Mouse (Mus musculus): Measurements from ENCODE around the gene Olfr458.

The Olfr458 gene

DNA sequence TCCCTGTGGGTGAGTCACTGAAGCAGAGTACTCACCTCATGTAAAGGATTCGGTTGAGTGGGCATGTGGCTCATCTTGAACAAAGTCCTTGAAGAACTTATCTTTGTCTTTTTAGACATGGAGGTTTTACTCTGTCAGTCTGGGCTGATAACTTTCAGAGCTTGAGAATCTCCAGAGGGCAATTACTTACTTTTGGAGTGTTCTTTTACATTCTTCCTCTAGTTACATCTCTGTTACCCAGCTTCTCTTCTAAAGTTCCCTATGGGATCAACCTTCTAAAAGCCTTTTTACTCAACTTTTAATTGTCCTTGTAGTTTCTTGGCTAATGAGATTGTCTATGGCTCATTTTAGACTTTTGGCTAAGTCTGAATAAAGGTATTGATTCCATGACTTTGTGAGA, at the start of gene Olfr458:
Gene Olfr458, minus strand, starts transcription at position 101 of the 400 bp plus-strand sequence.
- no peak for TF ChIP-seq GATA4 (IDR thresholded peaks at IDR 0.05; ENCODE audit: insufficient replicate concordance, low read length)

- no peak for TF ChIP-seq GATA4 (IDR thresholded peaks at IDR 0.05; ENCODE audit: insufficient replicate concordance, low read length)
Measured at GRCm38 (mm10) chr6:42513461-42513860, 48.5 kb upstream of the Olfr458 start.

GRCm38 (mm10) chr6:42509311-42509710, 44.3 kb upstream of the Olfr458 start:
- TF ChIP-seq GATA4 (IDR thresholded peaks at IDR 0.05; ENCODE audit: insufficient replicate concordance, low read length): no peak

DNA sequence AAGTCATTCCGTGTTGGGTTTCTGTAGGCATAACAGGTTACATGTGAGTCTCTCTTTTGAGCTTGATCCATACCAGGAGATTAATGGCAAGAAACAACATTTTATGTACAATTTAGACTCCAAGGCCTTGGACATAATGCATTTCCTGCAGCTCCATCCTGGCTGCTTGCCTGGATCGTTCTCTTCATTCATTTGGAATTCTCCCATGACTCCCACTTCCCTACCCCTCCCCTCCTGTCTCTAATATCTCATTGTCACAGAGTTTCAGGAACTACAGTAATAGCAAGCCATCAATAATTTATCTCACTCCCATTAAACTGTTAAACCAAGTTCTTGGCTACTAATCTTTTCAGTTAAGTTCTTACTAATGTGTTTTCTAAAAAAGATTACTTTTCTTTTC, 38.5 kb upstream of the Olfr458 start:
- TF ChIP-seq GATA4 (IDR thresholded peaks at IDR 0.05; ENCODE audit: insufficient replicate concordance, low read length): no peak

DNA sequence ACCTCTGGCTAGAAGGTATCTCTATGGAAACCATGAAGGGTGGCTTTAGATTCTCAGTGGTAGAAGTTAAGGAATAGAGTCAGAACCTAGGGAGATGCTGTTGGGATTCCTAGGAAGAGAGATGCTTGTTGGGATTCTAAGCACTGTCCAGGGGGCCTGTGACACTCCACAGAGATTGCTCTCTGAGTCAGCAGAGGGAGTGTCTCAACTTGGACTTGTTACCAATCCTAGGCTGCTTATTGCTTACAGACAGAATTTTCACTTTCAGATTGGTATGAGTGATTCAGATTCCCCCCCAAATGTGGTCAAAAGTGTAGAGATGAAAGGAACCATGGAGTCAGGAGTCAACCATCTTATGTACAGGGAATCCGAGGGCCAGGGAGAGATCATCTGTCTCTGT, 24.7 kb upstream of the Olfr458 start:
- no peak for TF ChIP-seq GATA4 (IDR thresholded peaks at IDR 0.05; ENCODE audit: insufficient replicate concordance, low read length)

DNA sequence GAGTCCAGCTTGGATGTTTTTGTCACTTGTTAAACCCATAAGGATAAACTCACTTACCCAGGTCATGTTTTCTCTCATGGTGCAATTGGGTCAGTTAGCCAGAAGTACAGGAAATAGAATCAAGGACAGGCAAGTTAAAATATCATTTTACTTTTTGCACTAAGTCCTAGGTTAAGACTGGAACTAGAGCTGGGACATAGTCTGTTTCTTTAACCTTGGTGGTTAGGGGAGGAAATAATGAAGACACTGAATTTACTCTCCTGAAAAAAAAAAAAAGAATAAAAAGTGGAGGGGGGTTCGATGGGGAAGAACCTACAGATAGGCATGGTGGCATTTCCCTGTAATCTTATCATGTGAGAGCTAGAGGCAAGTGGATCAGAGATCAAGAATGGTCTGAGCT, 22.1 kb upstream of the Olfr458 start, which contains the start of gene Olfr456:
Gene Olfr456, minus strand, starts transcription at position 101 of the 400 bp plus-strand sequence.
- TF ChIP-seq GATA4 (IDR thresholded peaks at IDR 0.05; ENCODE audit: insufficient replicate concordance, low read length): no peak

DNA sequence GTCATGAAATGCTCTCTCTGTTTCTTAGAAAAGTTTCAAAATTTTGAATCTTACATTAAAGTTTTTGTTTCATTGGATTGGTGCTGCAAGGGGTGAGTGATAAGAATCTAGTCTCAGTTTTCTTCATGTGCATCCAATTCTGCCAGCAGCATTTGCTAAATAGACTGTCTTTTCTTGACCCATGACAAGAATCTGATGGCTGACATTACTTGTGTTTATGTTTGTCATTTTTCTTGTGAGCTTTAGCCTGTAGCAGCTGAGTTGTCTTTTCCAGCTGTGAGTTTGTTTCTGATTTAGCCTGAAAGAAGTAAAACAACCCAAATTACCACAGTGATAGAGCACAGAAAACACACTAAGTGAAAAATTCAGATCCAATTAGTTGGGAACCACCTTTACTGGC, 19.6 kb upstream of the Olfr458 start:
- TF ChIP-seq GATA4 (IDR thresholded peaks at IDR 0.05; ENCODE audit: insufficient replicate concordance, low read length): no peak

- TF ChIP-seq GATA4 (IDR thresholded peaks at IDR 0.05; ENCODE audit: insufficient replicate concordance, low read length): no peak
Measured at GRCm38 (mm10) chr6:42476235-42476634, 11.2 kb upstream of the Olfr458 start, which contains the start of gene Olfr457. Olfr457 (minus strand) TSS chr6:42476335.

DNA sequence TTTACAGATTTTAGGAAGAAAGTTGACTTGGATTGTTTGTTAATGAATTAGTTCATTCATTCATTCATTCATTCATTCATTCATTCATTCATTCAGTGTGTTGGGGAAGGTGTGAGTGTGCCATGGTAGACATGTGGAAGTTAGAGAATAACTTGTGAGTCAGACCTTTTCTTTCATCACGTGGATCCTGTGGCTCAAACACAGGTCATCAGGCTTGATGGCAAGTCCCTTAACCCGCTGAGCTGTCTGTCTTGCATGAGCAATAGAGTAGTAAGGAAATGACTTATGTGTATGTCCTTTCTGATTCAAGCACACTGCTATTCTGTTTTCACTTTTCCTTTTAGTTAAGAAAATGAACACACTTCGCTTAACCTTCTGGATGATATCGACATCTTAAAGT, 5.5 kb upstream of the Olfr458 start:
- TF ChIP-seq GATA4 (IDR thresholded peaks at IDR 0.05; ENCODE audit: insufficient replicate concordance, low read length): no peak

DNA sequence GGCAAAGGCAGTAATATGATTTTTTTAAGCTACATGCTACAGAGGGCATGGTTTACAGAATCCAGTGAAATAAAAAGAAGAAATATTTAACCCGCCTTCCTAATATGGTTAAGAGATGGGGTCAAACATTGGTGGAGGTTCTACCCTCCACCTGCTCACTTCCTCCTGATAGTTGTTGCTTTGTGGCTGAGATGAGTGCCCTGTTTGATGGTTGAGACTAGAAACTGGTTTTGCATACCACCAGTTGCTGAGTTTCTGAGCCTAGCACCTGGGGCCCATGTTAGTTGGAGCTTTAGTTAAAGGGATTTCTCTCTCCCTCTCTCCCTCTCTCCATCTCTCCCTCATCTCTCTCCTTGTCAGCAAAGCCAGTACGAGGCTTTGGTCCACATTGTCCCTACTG, 17.6 kb downstream of the Olfr458 start:
- TF ChIP-seq GATA4 (IDR thresholded peaks at IDR 0.05; ENCODE audit: insufficient replicate concordance, low read length): no peak

- no peak for TF ChIP-seq GATA4 (IDR thresholded peaks at IDR 0.05; ENCODE audit: insufficient replicate concordance, low read length)
Measured at GRCm38 (mm10) chr6:42444491-42444890, 20.5 kb downstream of the Olfr458 start.

- no peak for TF ChIP-seq GATA4 (IDR thresholded peaks at IDR 0.05; ENCODE audit: insufficient replicate concordance, low read length)
Measured at GRCm38 (mm10) chr6:42441395-42441794, 23.6 kb downstream of the Olfr458 start.

- TF ChIP-seq GATA4 (IDR thresholded peaks at IDR 0.05; ENCODE audit: insufficient replicate concordance, low read length): no peak
Measured at GRCm38 (mm10) chr6:42435490-42435889, 29.5 kb downstream of the Olfr458 start.

DNA sequence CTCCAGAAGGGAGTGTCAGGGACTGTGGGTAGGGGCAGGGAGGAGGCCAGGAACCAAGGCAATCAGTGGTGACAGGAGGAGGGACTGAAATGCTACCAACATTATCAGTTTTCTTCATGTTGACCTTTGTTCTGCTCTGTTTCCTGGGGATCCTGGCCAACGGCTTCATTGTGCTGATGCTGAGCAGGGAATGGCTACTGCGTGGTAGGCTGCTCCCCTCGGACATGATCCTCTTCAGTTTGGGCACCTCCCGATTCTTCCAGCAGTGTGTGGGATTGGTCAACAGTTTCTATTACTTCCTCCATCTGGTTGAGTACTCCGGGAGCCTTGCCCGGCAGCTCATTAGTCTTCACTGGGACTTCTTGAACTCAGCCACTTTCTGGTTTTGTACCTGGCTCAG, 30.6 kb downstream of the Olfr458 start, which contains the start of gene Tas2r126:
Gene Tas2r126, plus strand, starts transcription at position 90 of the 400 bp plus-strand sequence.
- no peak for TF ChIP-seq GATA4 (IDR thresholded peaks at IDR 0.05; ENCODE audit: insufficient replicate concordance, low read length)

- TF ChIP-seq GATA4 (IDR thresholded peaks at IDR 0.05; ENCODE audit: insufficient replicate concordance, low read length): no peak
Measured at GRCm38 (mm10) chr6:42433554-42433953, 31.4 kb downstream of the Olfr458 start.

- TF ChIP-seq GATA4 (IDR thresholded peaks at IDR 0.05; ENCODE audit: insufficient replicate concordance, low read length): no peak
Measured at GRCm38 (mm10) chr6:42426337-42426736, 38.7 kb downstream of the Olfr458 start.

GRCm38 (mm10) chr6:42424472-42424871, 40.5 kb downstream of the Olfr458 start:
- no peak for TF ChIP-seq GATA4 (IDR thresholded peaks at IDR 0.05; ENCODE audit: insufficient replicate concordance, low read length)
